Mouse (Mus musculus) hindbrain, embryonic 16.5 days (tissue): ENCODE data around the gene Smap2. TPM values are rescaled to one million over a fixed set of nuclear protein-coding genes. Genes with fewer than 3 reads are reported as not detected.

Experiments used
- ATAC-seq: fragments of 200-750 bp; cut with Nextera tagmentation; 2 replicates; pipeline ENCODE4 v1.8.0; 2017; ENCODE audit warnings: moderate TSS enrichment, moderate library complexity
- H3K27ac ChIP-seq: fragments of 300-500 bp; sonication (generic); 2 replicates; pipeline ENCODE4 v1.5.1; 2014; ENCODE audit warnings: low read depth, mild to moderate bottlenecking, control low read depth, low read length, moderate library complexity
- H3K27me3 ChIP-seq: fragments of 300-500 bp; sonication (generic); replicated peaks from 2 replicates; pipeline ENCODE4 v1.6.1; 2014; ENCODE audit warnings: low read length; ENCODE audit not compliant: control insufficient read depth, insufficient read depth
- H3K36me3 ChIP-seq: fragments of 300-500 bp; sonication (generic); 2 replicates; pipeline ENCODE4 v1.6.1; 2014; ENCODE audit warnings: mild to moderate bottlenecking, low read length, moderate library complexity, mixed read lengths; ENCODE audit not compliant: control insufficient read depth, insufficient read depth
- H3K4me1 ChIP-seq: fragments of 300-500 bp; sonication (generic); 2 replicates; pipeline ENCODE4 v1.6.1; 2014; ENCODE audit warnings: low read depth, low read length; ENCODE audit not compliant: control insufficient read depth, insufficient read depth
- H3K4me2 ChIP-seq: fragments of 300-500 bp; sonication (generic); 2 replicates; pipeline ENCODE4 v1.6.1; 2014; ENCODE audit warnings: mild to moderate bottlenecking, low read length, control low read depth, moderate library complexity
- H3K4me3 ChIP-seq: fragments of 300-500 bp; sonication (generic); 2 replicates; pipeline ENCODE4 v1.5.1; 2014; ENCODE audit warnings: mild to moderate bottlenecking, low read length, control low read depth, moderate library complexity
- H3K9ac ChIP-seq: fragments of 300-500 bp; sonication (generic); 2 replicates; pipeline ENCODE4 v1.6.1; 2014; ENCODE audit warnings: low read depth, mild to moderate bottlenecking, control low read depth, low read length, moderate library complexity
- H3K9me3 ChIP-seq: fragments of 300-500 bp; sonication (generic); 2 replicates; pipeline ENCODE4 v1.6.1; 2014; ENCODE audit warnings: mild to moderate bottlenecking, low read length, moderate library complexity; ENCODE audit not compliant: control insufficient read depth
- WGBS: fragments of 180-500 bp; shearing (Covaris S2); extraction: QIAGEN DNeasy Blood & Tissue Kit; methylation state at CpG from one replicate; pipeline ENCODE4 v1.1.7; 2014; 5-methylcytosine and 5-hydroxymethylcytosine counted together
- polyA plus RNA-seq: library from polyadenylated mRNA; unstranded; fragments of >200 nt; fragmentation: Nextera tagmentation; extraction: Ambion mirVana; gene quantifications from 2 replicates; pipeline ENCODE4 v1.2.1, GENCODE M21; 2015

Smap2 gene
- polyA plus RNA-seq, 1 experiment from 2014 or later = 40.9 TPM

- Histone ChIP-seq H3K36me3 (no peaks in the 10 kb centered on the region), H3K4me2 (no peak overlapping the region), H3K27me3 (no peaks in the 10 kb centered on the region), H3K4me3 (no peak overlapping the region), H3K9me3 (no peaks in the 10 kb centered on the region), H3K9ac (no peak overlapping the region), H3K27ac (no peak overlapping the region), H3K4me1 (peaks cover 14% of the 10 kb centered on the region)
- ATAC-seq = no peak
- WGBS = 85% methylated on average over 11 of the region's 11 CpGs
These were observed 6.1 kb downstream of the Smap2 start for GRCm38 (mm10) chr4:121010770-121011549.

GRCm38 (mm10) chr4:121009151-121009550 is 7.9 kb downstream of the Smap2 start:
- Histone ChIP-seq H3K27me3 (no peaks in the 10 kb centered on the region), H3K4me3 (no peak overlapping the region), H3K36me3 (no peaks in the 10 kb centered on the region), H3K4me1 (peaks cover 2% of the 10 kb centered on the region), H3K27ac (no peak overlapping the region), H3K4me2 (no peak overlapping the region), H3K9ac (no peak overlapping the region), H3K9me3 (no peaks in the 10 kb centered on the region)
- no peak for ATAC-seq
- WGBS = 82% methylated on average over 5 of the region's 5 CpGs

GRCm38 (mm10) chr4:121008071-121008745 is 8.8 kb downstream of the Smap2 start:
- H3K36me3 ChIP-seq = no peaks in the 10 kb centered on the region
- ATAC-seq = no peak
- H3K4me2 ChIP-seq = no peak overlapping the region
- H3K27me3 ChIP-seq = no peaks in the 10 kb centered on the region
- WGBS = 80% methylated on average over 3 of the region's 3 CpGs
- H3K9me3 ChIP-seq = no peaks in the 10 kb centered on the region
- H3K4me3 ChIP-seq = no peak overlapping the region
- H3K9ac ChIP-seq = no peak overlapping the region
- no peak overlapping the region for H3K27ac ChIP-seq
- peaks cover 10% of the 10 kb centered on the region for H3K4me1 ChIP-seq

GRCm38 (mm10) chr4:121007006-121007405 is 10.0 kb downstream of the Smap2 start:
- H3K4me2 ChIP-seq = no peak overlapping the region
- no peak overlapping the region for H3K4me3 ChIP-seq
- no peak overlapping the region for H3K9ac ChIP-seq
- no peak overlapping the region for H3K27ac ChIP-seq
- H3K36me3 ChIP-seq = no peaks in the 10 kb centered on the region
- no peaks in the 10 kb centered on the region for H3K27me3 ChIP-seq
- no peaks in the 10 kb centered on the region for H3K9me3 ChIP-seq
- no peak for ATAC-seq
- H3K4me1 ChIP-seq = peaks cover 20% of the 10 kb centered on the region

- 88% methylated on average over 4 of the region's 4 CpGs for WGBS
- Histone ChIP-seq H3K4me2 (no peak overlapping the region), H3K27ac (no peak overlapping the region), H3K4me1 (peaks cover 24% of the 10 kb centered on the region), H3K4me3 (no peak overlapping the region), H3K36me3 (no peaks in the 10 kb centered on the region), H3K9me3 (no peaks in the 10 kb centered on the region), H3K27me3 (no peaks in the 10 kb centered on the region), H3K9ac (no peak overlapping the region)
- no peak for ATAC-seq
These were observed 12.4 kb downstream of the Smap2 start for GRCm38 (mm10) chr4:121004679-121005078.

GRCm38 (mm10) chr4:121003611-121004091 is 13.4 kb downstream of the Smap2 start:
- 11% methylated on average over 3 of the region's 3 CpGs for WGBS
- peak overlapping the region; percentile 42 for H3K4me2 ChIP-seq
- H3K27me3 ChIP-seq = no peaks in the 10 kb centered on the region
- no peak overlapping the region for H3K9ac ChIP-seq
- ATAC-seq = peak; percentile 76
- H3K4me1 ChIP-seq = peaks cover 24% of the 10 kb centered on the region
- H3K4me3 ChIP-seq = no peak overlapping the region
- no peaks in the 10 kb centered on the region for H3K9me3 ChIP-seq
- H3K36me3 ChIP-seq = no peaks in the 10 kb centered on the region
- peak overlapping the region; percentile 83 for H3K27ac ChIP-seq

GRCm38 (mm10) chr4:121002400-121003171 is 14.5 kb downstream of the Smap2 start:
- peak overlapping the region; percentile 6 for H3K9ac ChIP-seq
- H3K36me3 ChIP-seq = no peaks in the 10 kb centered on the region
- H3K4me2 ChIP-seq = peak overlapping the region; percentile 34
- H3K4me3 ChIP-seq = no peak overlapping the region
- H3K9me3 ChIP-seq = no peaks in the 10 kb centered on the region
- 4% methylated on average over 8 of the region's 8 CpGs for WGBS
- peaks cover 24% of the 10 kb centered on the region for H3K4me1 ChIP-seq
- no peaks in the 10 kb centered on the region for H3K27me3 ChIP-seq
- H3K27ac ChIP-seq = peak overlapping the region; percentile 77
- peak; percentile 76 for ATAC-seq

- Histone ChIP-seq H3K9me3 (no peaks in the 10 kb centered on the region), H3K4me3 (no peak overlapping the region), H3K4me2 (no peak overlapping the region), H3K36me3 (no peaks in the 10 kb centered on the region), H3K27me3 (no peaks in the 10 kb centered on the region), H3K4me1 (peaks cover 24% of the 10 kb centered on the region), H3K27ac (no peak overlapping the region; the same call in 1 of the 2 replicates), H3K9ac (no peak overlapping the region)
- WGBS = 74% methylated on average over 1 of the region's 1 CpGs
- ATAC-seq = no peak
These were observed 15.4 kb downstream of the Smap2 start for GRCm38 (mm10) chr4:121001659-121002058.

- H3K9ac ChIP-seq = no peak overlapping the region
- WGBS = 81% methylated on average over 2 of the region's 2 CpGs
These were observed 16.0 kb downstream of the Smap2 start for GRCm38 (mm10) chr4:121001042-121001441.

More at GRCm38 (mm10) chr4:121001042-121001441, 16.0 kb downstream of the Smap2 start:
- no peaks in the 10 kb centered on the region for H3K36me3 ChIP-seq
- H3K4me1 ChIP-seq = peaks cover 24% of the 10 kb centered on the region
- H3K4me2 ChIP-seq = no peak overlapping the region
- H3K27ac ChIP-seq = no peak overlapping the region
- H3K9me3 ChIP-seq = no peaks in the 10 kb centered on the region
- H3K27me3 ChIP-seq = no peaks in the 10 kb centered on the region
- ATAC-seq = no peak
- H3K4me3 ChIP-seq = no peak overlapping the region
